Mouse (Mus musculus) cerebellum, adult 2 months (tissue): Measurements from ENCODE around the gene Dennd1a.

Experiments used
- CTCF ChIP-seq: fragments of 200-500 bp; IDR thresholded peaks from 2 replicates; pipeline ENCODE4 v1.5.1; 2011; ENCODE audit warnings: low read depth, mild to moderate bottlenecking, control low read depth, low read length, moderate library complexity, borderline replicate concordance; ENCODE audit not compliant: insufficient read depth
- POLR2A ChIP-seq: fragments of 200-500 bp; IDR thresholded peaks from 2 replicates; pipeline ENCODE4 v1.6.1; 2011; ENCODE audit warnings: low read length, control low read depth, borderline replicate concordance; ENCODE audit not compliant: insufficient read depth

- TF ChIP-seq CTCF (no peak), POLR2A (no peak)
These were observed 345.4 kb downstream of the Dennd1a start for GRCm38 (mm10) chr2:37941741-37942140.
